Mouse (Mus musculus): ENCODE results near the gene Pnlip. TPM values are rescaled to one million over a fixed set of nuclear protein-coding genes. Genes with fewer than 3 reads are reported as not detected.

Pnlip gene
- polyA plus RNA-seq (2014; fragmentation: Nextera tagmentation; extraction: Ambion mirVana) = not detected in 2 replicates

DNA sequence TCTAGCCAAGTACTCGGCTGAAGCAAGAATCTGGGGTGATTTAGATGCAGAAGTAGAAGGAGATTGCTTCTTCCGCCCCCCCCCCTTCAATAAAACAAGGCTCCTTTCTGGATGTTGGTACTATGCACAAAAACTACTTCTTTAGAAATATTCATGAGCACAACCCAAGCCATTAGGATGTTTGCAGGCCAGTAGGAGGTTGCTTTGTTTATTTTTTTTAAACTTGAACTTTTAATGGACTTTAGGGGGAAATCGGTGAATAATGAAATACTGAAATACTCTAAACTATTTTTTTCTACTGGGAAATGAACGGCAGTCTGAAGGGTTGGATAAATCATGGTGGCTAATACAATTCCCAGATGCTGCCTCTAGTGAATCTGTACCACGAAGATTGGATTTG lies at the start of gene Pnlip:
Pnlip (plus strand) TSS at position 301 of the 400 bp plus-strand sequence.
- WGBS = 73% methylated on average over 5 of the region's 5 CpGs
- H3K4me2 ChIP-seq (ENCODE audit: low read depth, low read length) = no peak within 1 kb of the TSS
- H3K4me3 ChIP-seq (ENCODE audit: low read depth, low read length) = no peak within 1 kb of the TSS
- H3K27ac ChIP-seq (replicated peaks; ENCODE audit: low read depth, low read length) = no peak within 1 kb of the TSS
- no peaks in the 10 kb centered on the region for H3K27me3 ChIP-seq (replicated peaks; ENCODE audit: control insufficient read depth, insufficient read depth, low read length)
- H3K9ac ChIP-seq (ENCODE audit: low read depth, low read length) = no peak within 1 kb of the TSS
- no peak for DNase-seq (ENCODE audit: low spot score)
- H3K4me1 ChIP-seq (ENCODE audit: control insufficient read depth, insufficient read depth, low read length) = no peaks in the 10 kb centered on the region
- H3K36me3 ChIP-seq (ENCODE audit: control insufficient read depth, insufficient read depth, low read length) = no peaks in the 10 kb centered on the region
- no peaks in the 10 kb centered on the region for H3K9me3 ChIP-seq (ENCODE audit: control insufficient read depth, low read length)
- ATAC-seq (ENCODE audit: low read depth) = no peak

DNA sequence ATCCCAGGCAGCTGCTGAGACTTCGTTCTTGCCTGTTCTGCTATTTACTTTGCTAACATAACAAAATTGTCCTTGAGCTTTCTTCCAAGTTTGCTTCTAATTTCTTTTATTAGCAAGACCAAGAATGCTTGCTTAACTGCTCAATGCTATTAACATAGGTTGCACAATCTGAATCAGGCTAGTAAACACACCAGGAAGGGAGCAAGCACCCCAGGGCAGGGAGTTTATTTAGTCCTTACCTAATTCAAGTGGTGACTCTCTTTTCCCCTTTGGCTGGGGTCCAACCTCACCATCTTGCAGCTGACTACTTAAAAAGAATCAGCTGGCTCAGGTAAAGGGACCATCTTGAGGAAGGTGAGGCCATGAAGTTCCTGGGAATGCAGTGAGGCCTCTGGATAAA lies 42.6 kb upstream of the Pnlip start:
- Histone ChIP-seq H3K9ac (ENCODE audit: low read depth, low read length) (no peak overlapping the region), H3K4me3 (ENCODE audit: low read depth, low read length) (no peak overlapping the region), H3K36me3 (ENCODE audit: control insufficient read depth, insufficient read depth, low read length) (no peaks in the 10 kb centered on the region), H3K4me2 (ENCODE audit: low read depth, low read length) (no peak overlapping the region), H3K27ac (replicated peaks; ENCODE audit: low read depth, low read length) (no peak overlapping the region), H3K9me3 (ENCODE audit: control insufficient read depth, low read length) (no peaks in the 10 kb centered on the region), H3K4me1 (ENCODE audit: control insufficient read depth, insufficient read depth, low read length) (no peaks in the 10 kb centered on the region; the same call in 1 of the 2 replicates), H3K27me3 (replicated peaks; ENCODE audit: control insufficient read depth, insufficient read depth, low read length) (no peaks in the 10 kb centered on the region)
- 63% methylated on average over 1 of the region's 1 CpGs for WGBS
- DNase-seq (ENCODE audit: low spot score) (peak; percentile 35), ATAC-seq (ENCODE audit: low read depth) (no peak)

DNA sequence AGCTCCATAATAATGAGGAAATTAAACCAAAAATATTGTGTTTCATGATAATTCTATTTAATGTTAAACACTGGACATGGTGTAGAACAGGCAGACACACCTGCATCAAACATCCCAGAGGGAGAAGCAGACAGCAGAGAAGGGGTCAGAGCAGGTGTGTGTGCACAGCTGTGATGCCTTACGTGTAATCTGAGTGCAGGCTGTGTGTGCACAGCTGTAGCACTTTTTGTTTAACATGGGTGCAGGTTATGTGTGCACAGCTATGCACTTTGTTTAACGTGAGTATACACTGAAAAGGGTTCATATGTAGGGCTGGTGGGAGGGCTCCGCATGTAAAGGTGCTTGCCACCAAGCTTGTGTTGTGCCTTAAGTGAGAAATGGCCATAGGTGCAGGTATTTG lies 39.6 kb upstream of the Pnlip start:
- H3K9me3 ChIP-seq (ENCODE audit: control insufficient read depth, low read length) = no peaks in the 10 kb centered on the region
- no peak overlapping the region for H3K9ac ChIP-seq (ENCODE audit: low read depth, low read length)
- H3K36me3 ChIP-seq (ENCODE audit: control insufficient read depth, insufficient read depth, low read length) = no peaks in the 10 kb centered on the region
- no peak for ATAC-seq (ENCODE audit: low read depth)
- no peak for DNase-seq (ENCODE audit: low spot score)
- 85% methylated on average over 3 of the region's 3 CpGs for WGBS
- H3K27ac ChIP-seq (replicated peaks; ENCODE audit: low read depth, low read length) = no peak overlapping the region
- H3K4me1 ChIP-seq (ENCODE audit: control insufficient read depth, insufficient read depth, low read length) = no peaks in the 10 kb centered on the region; the same call in 1 of the 2 replicates
- H3K27me3 ChIP-seq (replicated peaks; ENCODE audit: control insufficient read depth, insufficient read depth, low read length) = no peaks in the 10 kb centered on the region
- no peak overlapping the region for H3K4me3 ChIP-seq (ENCODE audit: low read depth, low read length)
- no peak overlapping the region for H3K4me2 ChIP-seq (ENCODE audit: low read depth, low read length)

DNA sequence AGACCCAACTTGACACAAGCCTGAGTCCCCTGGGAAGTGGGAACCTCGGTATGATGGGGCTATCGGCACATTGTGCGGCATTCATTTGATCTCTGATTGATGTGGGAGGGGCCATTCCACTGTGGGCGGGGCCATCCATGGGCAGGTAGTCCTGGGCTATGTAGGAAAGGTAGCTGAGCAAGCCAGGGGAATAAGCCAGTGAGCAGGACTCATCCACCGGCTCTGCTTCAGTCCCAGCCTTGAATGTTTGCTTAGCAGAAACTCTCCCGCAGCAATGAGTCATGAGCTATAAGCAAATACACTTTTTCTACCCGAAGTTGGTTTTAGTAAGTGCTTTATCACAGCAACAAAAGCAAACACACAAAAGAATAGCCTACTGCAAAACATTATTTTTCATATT lies 35.7 kb upstream of the Pnlip start:
- Histone ChIP-seq H3K9ac (ENCODE audit: low read depth, low read length) (no peak overlapping the region), H3K36me3 (ENCODE audit: control insufficient read depth, insufficient read depth, low read length) (no peaks in the 10 kb centered on the region), H3K4me2 (ENCODE audit: low read depth, low read length) (no peak overlapping the region), H3K27ac (replicated peaks; ENCODE audit: low read depth, low read length) (no peak overlapping the region), H3K27me3 (replicated peaks; ENCODE audit: control insufficient read depth, insufficient read depth, low read length) (no peaks in the 10 kb centered on the region), H3K4me1 (ENCODE audit: control insufficient read depth, insufficient read depth, low read length) (no peaks in the 10 kb centered on the region; the same call in 1 of the 2 replicates), H3K4me3 (ENCODE audit: low read depth, low read length) (no peak overlapping the region), H3K9me3 (ENCODE audit: control insufficient read depth, low read length) (no peaks in the 10 kb centered on the region)
- WGBS = 75% methylated on average over 7 of the region's 7 CpGs
- DNase-seq (ENCODE audit: low spot score) = no peak
- ATAC-seq (ENCODE audit: low read depth) = no peak

DNA sequence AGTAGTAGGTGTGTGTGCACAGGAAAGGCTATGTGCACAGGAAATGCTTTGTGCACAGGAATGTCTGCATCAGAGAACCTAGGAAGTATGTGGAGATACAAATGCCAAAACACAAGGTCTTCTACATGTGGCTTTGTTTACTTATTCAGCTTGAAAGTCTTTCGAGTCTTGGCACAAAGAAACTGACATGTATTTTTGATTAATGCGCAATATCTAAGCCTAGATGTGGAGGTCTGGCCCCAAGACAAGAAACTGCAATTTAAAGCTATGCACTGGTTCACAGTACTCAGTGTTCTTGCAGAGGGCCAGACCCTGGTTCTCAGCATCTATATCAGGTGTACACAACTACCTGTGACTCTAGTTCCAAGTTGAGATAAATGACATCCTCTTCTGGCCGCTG lies 31.6 kb upstream of the Pnlip start:
- no peaks in the 10 kb centered on the region for H3K27me3 ChIP-seq (replicated peaks; ENCODE audit: control insufficient read depth, insufficient read depth, low read length)
- DNase-seq (ENCODE audit: low spot score) (peak; percentile 72), ATAC-seq (ENCODE audit: low read depth) (no peak)
- no peaks in the 10 kb centered on the region for H3K9me3 ChIP-seq (ENCODE audit: control insufficient read depth, low read length)
- no peak overlapping the region for H3K27ac ChIP-seq (replicated peaks; ENCODE audit: low read depth, low read length)
- no peak overlapping the region for H3K4me2 ChIP-seq (ENCODE audit: low read depth, low read length)
- H3K4me1 ChIP-seq (ENCODE audit: control insufficient read depth, insufficient read depth, low read length) = no peaks in the 10 kb centered on the region
- 74% methylated on average over 3 of the region's 3 CpGs for WGBS
- H3K9ac ChIP-seq (ENCODE audit: low read depth, low read length) = no peak overlapping the region
- H3K36me3 ChIP-seq (ENCODE audit: control insufficient read depth, insufficient read depth, low read length) = no peaks in the 10 kb centered on the region
- no peak overlapping the region for H3K4me3 ChIP-seq (ENCODE audit: low read depth, low read length)

DNA sequence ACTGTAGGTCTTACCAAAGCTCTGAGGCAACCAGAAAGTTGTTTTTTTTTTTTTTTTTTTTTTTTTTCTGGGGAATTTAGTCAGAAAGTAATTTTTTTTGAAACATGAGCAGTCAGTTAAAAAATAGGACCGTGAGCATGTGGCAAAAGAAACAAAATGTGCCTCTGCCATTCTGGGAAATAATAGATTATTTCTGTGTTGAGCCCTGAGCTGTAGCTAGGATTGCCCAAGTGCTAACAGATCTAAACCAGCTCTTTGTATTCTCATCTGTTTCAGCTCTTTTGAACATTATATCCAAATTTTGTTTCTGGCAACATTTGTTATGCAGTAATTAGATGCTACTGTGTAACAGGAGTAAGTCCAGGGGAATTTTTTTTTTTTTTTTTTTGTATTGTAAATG lies 30.7 kb upstream of the Pnlip start:
- H3K4me1 ChIP-seq (ENCODE audit: control insufficient read depth, insufficient read depth, low read length) = no peaks in the 10 kb centered on the region
- no peaks in the 10 kb centered on the region for H3K27me3 ChIP-seq (replicated peaks; ENCODE audit: control insufficient read depth, insufficient read depth, low read length)
- no peaks in the 10 kb centered on the region for H3K36me3 ChIP-seq (ENCODE audit: control insufficient read depth, insufficient read depth, low read length)
- no peak for DNase-seq (ENCODE audit: low spot score)
- WGBS = 35% methylated on average over 1 of the region's 1 CpGs
- no peak overlapping the region for H3K4me3 ChIP-seq (ENCODE audit: low read depth, low read length)
- H3K9ac ChIP-seq (ENCODE audit: low read depth, low read length) = no peak overlapping the region
- no peak for ATAC-seq (ENCODE audit: low read depth)
- no peak overlapping the region for H3K4me2 ChIP-seq (ENCODE audit: low read depth, low read length)
- no peaks in the 10 kb centered on the region for H3K9me3 ChIP-seq (ENCODE audit: control insufficient read depth, low read length)
- H3K27ac ChIP-seq (replicated peaks; ENCODE audit: low read depth, low read length) = no peak overlapping the region

DNA sequence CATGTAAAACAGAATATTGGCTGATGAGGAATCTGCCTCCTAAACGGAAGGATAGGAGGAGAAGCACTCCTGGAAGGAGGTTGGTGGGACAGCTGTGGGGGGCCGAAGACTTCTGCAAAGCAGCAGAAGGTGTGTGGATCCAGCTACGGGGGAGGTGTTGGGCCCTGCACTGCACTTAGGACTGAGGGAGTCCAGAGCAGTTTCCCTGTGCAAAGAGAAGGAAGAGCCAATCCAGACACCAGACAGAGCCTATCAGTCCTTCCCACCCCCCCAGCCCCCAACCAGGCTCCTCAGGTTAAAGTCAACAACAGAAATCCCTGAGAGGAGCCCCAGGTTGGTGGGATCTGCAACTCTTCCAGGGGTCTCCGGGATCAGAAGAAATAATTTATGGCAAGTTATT lies 27.5 kb upstream of the Pnlip start:
- ATAC-seq (ENCODE audit: low read depth) (peak; percentile 45; the same call in 1 of the 2 replicates), DNase-seq (ENCODE audit: low spot score) (no peak)
- WGBS = 71% methylated on average over 4 of the region's 4 CpGs
- Histone ChIP-seq H3K27ac (replicated peaks; ENCODE audit: low read depth, low read length) (no peak overlapping the region; the same call in 1 of the 2 replicates), H3K36me3 (ENCODE audit: control insufficient read depth, insufficient read depth, low read length) (no peaks in the 10 kb centered on the region), H3K4me3 (ENCODE audit: low read depth, low read length) (no peak overlapping the region), H3K27me3 (replicated peaks; ENCODE audit: control insufficient read depth, insufficient read depth, low read length) (no peaks in the 10 kb centered on the region), H3K4me1 (ENCODE audit: control insufficient read depth, insufficient read depth, low read length) (no peaks in the 10 kb centered on the region), H3K4me2 (ENCODE audit: low read depth, low read length) (no peak overlapping the region), H3K9ac (ENCODE audit: low read depth, low read length) (no peak overlapping the region), H3K9me3 (ENCODE audit: control insufficient read depth, low read length) (no peaks in the 10 kb centered on the region)

DNA sequence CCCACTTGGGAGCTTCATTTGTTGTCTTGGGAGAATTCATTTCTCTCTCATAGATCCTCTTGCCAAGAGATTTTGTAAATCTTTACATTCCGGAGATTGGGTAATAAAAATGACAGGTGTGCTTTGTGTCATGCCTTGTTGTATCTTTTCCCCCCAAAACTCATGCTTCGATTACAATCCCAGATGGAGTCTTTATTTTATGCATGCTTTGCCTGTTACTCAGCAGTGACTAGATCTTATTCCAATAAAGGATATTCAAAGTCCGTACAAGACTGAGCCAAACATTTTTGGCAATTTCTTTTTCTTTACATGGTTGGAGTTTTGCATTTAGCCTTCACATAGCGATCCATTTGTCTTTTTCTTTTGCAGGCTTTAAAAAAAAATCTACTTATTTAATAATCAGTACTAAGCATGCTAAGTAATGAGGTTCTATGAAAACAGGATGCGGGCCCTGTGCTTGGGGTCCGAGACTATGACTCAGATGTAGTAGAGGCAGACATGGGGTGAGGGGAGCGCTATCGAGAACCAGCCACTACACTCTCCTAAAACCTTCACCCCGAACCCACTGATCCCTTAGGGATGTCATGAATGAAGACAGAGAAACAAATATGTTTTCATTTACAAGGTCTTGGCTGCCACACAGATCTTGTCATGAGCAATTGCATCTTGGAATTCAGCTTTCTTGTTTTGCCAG lies 26.9 kb upstream of the Pnlip start:
- H3K9ac ChIP-seq (ENCODE audit: low read depth, low read length) = no peak overlapping the region
- no peaks in the 10 kb centered on the region for H3K36me3 ChIP-seq (ENCODE audit: control insufficient read depth, insufficient read depth, low read length)
- H3K4me2 ChIP-seq (ENCODE audit: low read depth, low read length) = no peak overlapping the region
- H3K27ac ChIP-seq (replicated peaks; ENCODE audit: low read depth, low read length) = no peak overlapping the region
- H3K9me3 ChIP-seq (ENCODE audit: control insufficient read depth, low read length) = no peaks in the 10 kb centered on the region
- no peak overlapping the region for H3K4me3 ChIP-seq (ENCODE audit: low read depth, low read length)
- peak; percentile 70; the same call in 1 of the 2 replicates for ATAC-seq (ENCODE audit: low read depth)
- H3K27me3 ChIP-seq (replicated peaks; ENCODE audit: control insufficient read depth, insufficient read depth, low read length) = no peaks in the 10 kb centered on the region
- no peaks in the 10 kb centered on the region for H3K4me1 ChIP-seq (ENCODE audit: control insufficient read depth, insufficient read depth, low read length)
- 58% methylated on average over 9 of the region's 9 CpGs for WGBS
- peak; percentile 84 for DNase-seq (ENCODE audit: low spot score)
